8 mouse cellular contexts compared by ENCODE assay signal in the genomic region with DNA sequence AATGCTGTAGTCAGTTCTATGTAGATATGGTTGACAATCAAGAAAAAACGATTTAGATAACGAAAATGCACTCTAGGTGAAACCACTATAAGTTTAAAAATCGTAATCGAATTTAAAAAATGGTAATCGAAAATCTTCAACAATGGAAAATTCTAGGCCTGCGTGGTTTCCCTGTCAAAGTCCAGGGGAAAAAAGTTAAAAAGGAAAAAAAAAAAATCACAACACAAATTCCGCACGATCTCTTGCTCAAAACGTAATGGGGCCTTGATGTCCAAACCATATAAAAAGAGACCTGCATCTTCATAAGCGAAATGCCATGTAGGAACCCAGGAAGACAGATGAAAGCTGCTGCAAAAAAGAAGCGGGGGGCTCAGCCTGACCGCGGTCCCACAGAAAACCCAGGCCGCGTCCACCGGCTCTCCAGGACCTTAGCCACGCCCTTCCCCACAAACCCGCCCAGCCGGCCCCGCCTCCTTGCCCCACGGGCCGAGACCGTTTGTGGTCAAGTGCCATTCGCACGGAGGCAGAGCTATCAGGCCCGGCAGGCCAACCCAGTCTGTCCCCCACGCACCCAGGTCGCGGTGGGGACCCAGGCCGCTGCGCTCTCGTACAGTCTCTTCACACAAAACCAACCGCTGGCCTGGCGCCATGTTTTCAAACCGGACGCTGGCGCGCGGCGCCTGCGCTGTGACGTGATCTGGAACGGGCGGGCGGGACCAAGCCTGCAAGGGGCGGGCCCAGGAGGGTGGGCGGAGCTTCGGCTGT. TPM values are rescaled to one million over a fixed set of nuclear protein-coding genes. Genes with fewer than 3 reads are reported as not detected.
DNase-seq lines count a peak whose midpoint lies in the region; ATAC-seq and TF ChIP-seq lines count a peak whose summit lies in the region.

Gene Cep72, minus strand, starts transcription at position 687 of the 765 bp plus-strand sequence.

- peaks cover 48% of the 10 kb centered on the region for H3K4me1 ChIP-seq in erythroblast, embryonic 14.5 days (ENCODE audit: control insufficient read depth)
- no peaks in the 10 kb centered on the region for H3K4me1 ChIP-seq in heart, embryonic 11.5 days (ENCODE audit: control insufficient read depth, insufficient read depth, low read length)
- 0 out of 2 replicates have a peak, but pooled peaks cover 2% of the 10 kb centered on the region for H3K4me1 ChIP-seq in kidney, embryonic 15.5 days

- H3K9ac ChIP-seq in heart, embryonic 11.5 days (ENCODE audit: low read depth, low read length) = peak within 1 kb of the TSS; percentile 90
- H3K9ac ChIP-seq in kidney, embryonic 15.5 days = peak within 1 kb of the TSS; percentile 74

- H3ac ChIP-seq in C2C12 (ENCODE audit: control insufficient read depth, insufficient read length, low read depth) = peak within 1 kb of the TSS; percentile 78

- peak within 1 kb of the TSS; percentile 38 for H3K4me3 ChIP-seq in C2C12 (ENCODE audit: insufficient read depth, poor library complexity, severe bottlenecking)
- peak within 1 kb of the TSS; percentile 79 for H3K4me3 ChIP-seq in erythroblast, embryonic 14.5 days (replicated peaks)
- H3K4me3 ChIP-seq in heart, embryonic 11.5 days (ENCODE audit: low read depth, low read length) = peak within 1 kb of the TSS; percentile 81
- peak within 1 kb of the TSS; percentile 69 for H3K4me3 ChIP-seq in kidney, embryonic 15.5 days (replicated peaks)

- no peak for TF ChIP-seq CTCF in C2C12 (IDR thresholded peaks at IDR 0.05; ENCODE audit: control insufficient read depth, insufficient read depth, insufficient read length)

- peak within 1 kb of the TSS; percentile 65 for H3K4me2 ChIP-seq in heart, embryonic 11.5 days
- peak within 1 kb of the TSS; percentile 66 for H3K4me2 ChIP-seq in kidney, embryonic 15.5 days

- WGBS in heart, embryonic 11.5 days (ENCODE audit: insufficient replicate concordance) = 3% methylated on average over 48 of the region's 48 CpGs
- 3% methylated on average over 48 of the region's 48 CpGs for WGBS in kidney, embryonic 15.5 days

- no peaks in the 10 kb centered on the region for H3K36me3 ChIP-seq in C2C12 (ENCODE audit: control insufficient read depth, insufficient read depth)
- peaks cover 30% of the 10 kb centered on the region for H3K36me3 ChIP-seq in erythroblast, embryonic 14.5 days (ENCODE audit: control insufficient read depth)
- H3K36me3 ChIP-seq in heart, embryonic 11.5 days (ENCODE audit: control insufficient read depth, insufficient read depth, low read length) = no peaks in the 10 kb centered on the region
- peaks cover 13% of the 10 kb centered on the region for H3K36me3 ChIP-seq in kidney, embryonic 15.5 days

- H3K79me3 ChIP-seq in C2C12 (ENCODE audit: low read depth) = no peaks in the 10 kb centered on the region

- H3K79me2 ChIP-seq in C2C12 (ENCODE audit: control insufficient read depth, insufficient read depth) = no peaks in the 10 kb centered on the region

- ATAC-seq in heart, embryonic 11.5 days (replicated peaks; ENCODE audit: insufficient number of reproducible peaks, low FRiP score, low TSS enrichment) = peak; percentile 96
- peak; percentile 98 for ATAC-seq in kidney, embryonic 15.5 days (replicated peaks; ENCODE audit: low FRiP score)

- no peaks in the 10 kb centered on the region for H3K27me3 ChIP-seq in C2C12 (ENCODE audit: control insufficient read depth, insufficient read depth, insufficient read length)
- H3K27me3 ChIP-seq in erythroblast, embryonic 14.5 days (ENCODE audit: control insufficient read depth) = no peaks in the 10 kb centered on the region
- no peaks in the 10 kb centered on the region for H3K27me3 ChIP-seq in heart, embryonic 11.5 days (ENCODE audit: control insufficient read depth, insufficient read depth, low read length)
- no peaks in the 10 kb centered on the region for H3K27me3 ChIP-seq in kidney, embryonic 15.5 days

- DNase-seq in brain, embryonic 18.5 days (ENCODE audit: low read depth, low spot score) = peak; percentile 70
- peak; percentile 97 for DNase-seq in liver
- peak; percentile 69 to 87 for DNase-seq in monocyte, adult 2 months (ENCODE audit: low read depth in 1 of 2, low spot score in 2 of 2)
- peak; percentile 89 to 92 for DNase-seq in spleen, postnatal 14 days (ENCODE audit: low spot score in 2 of 2)

- H3K9me3 ChIP-seq in erythroblast, embryonic 14.5 days (ENCODE audit: control insufficient read depth, low read length) = no peaks in the 10 kb centered on the region
- H3K9me3 ChIP-seq in heart, embryonic 11.5 days (replicated peaks; ENCODE audit: control insufficient read depth, low read length) = no peaks in the 10 kb centered on the region
- no peaks in the 10 kb centered on the region for H3K9me3 ChIP-seq in kidney, embryonic 15.5 days (replicated peaks)

- peak within 1 kb of the TSS; percentile 87 for H3K27ac ChIP-seq in heart, embryonic 11.5 days (ENCODE audit: low read depth, low read length)
- H3K27ac ChIP-seq in kidney, embryonic 15.5 days = peak within 1 kb of the TSS; percentile 92

TF ChIP-seq in C2C12, 6 proteins besides CTCF, POLR2A, EP300 and RAD21:
- TF ChIP-seq FOSL1 (IDR thresholded peaks at IDR 0.05; ENCODE audit: insufficient read depth, low read length, poor library complexity, severe bottlenecking) = no peak
- TF ChIP-seq MAX (IDR thresholded peaks at IDR 0.05) = no peak
- TF ChIP-seq CEBPB (IDR thresholded peaks at IDR 0.05; ENCODE audit: low read depth) = no peak
- no peak for TF ChIP-seq USF1 (IDR thresholded peaks at IDR 0.05; ENCODE audit: low read depth)
- no peak for TF ChIP-seq MYOD1 (IDR thresholded peaks at IDR 0.05; ENCODE audit: control insufficient read depth, insufficient read length, low read depth)
- TF ChIP-seq MYOG (IDR thresholded peaks at IDR 0.05; ENCODE audit: control insufficient read depth, extremely low read depth, insufficient read length) = no peak

RNA-seq across cellular contexts. Expression of gene Cep72, which starts in this region (rescaled TPM):
- 2.2 TPM for polyA plus RNA-seq in C2C12 (2012; fragmentation: generic; extraction: Trizol)
- polyA plus RNA-seq in erythroblast, embryonic 14.5 days (2012) = 0.34 and 0.61 TPM in 2 replicates
- 11.2 and 18.8 TPM in 2 replicates for polyA plus RNA-seq in heart, embryonic 11.5 days (2014; fragmentation: Nextera tagmentation; extraction: Ambion mirVana)
- polyA plus RNA-seq in kidney, embryonic 15.5 days (2015; fragmentation: Nextera tagmentation; extraction: Ambion mirVana) = 15.2 and 16.5 TPM in 2 replicates

Comparison
In these comparisons a context has a peak if more than half of its experiments do, and no peak if none do; other contexts are left out.
1. Peak in every context shown above with its lines: DNase-seq, ATAC-seq, H3K4me3 ChIP-seq and H3K27ac ChIP-seq.